Mouse (Mus musculus) left cerebral cortex, postnatal 4 days (tissue): ENCODE results near the gene D11Wsu47e. TPM values are rescaled to one million over a fixed set of nuclear protein-coding genes. Genes with fewer than 3 reads are reported as not detected.
"Not testable (repeated sequence)": the region's sequence is repeated elsewhere in the genome, so short reads cannot be mapped to it uniquely, and the experiment has no call there.

Experiments
- DNase-seq: peaks from one replicate; pipeline ENCODE4 v3.0.0-alpha.2; 2022
- intact Hi-C: fragments of 180-260 bp; cut with DNase I; formaldehyde crosslinking; loops from one replicate; pipeline ENCODE4 v1.15.1; 2025
- total RNA-seq, 2 experiments: library from RNA; stranded (reverse); gene quantifications; 2 replicates each; pipeline ENCODE4 v1.2.3; 2021

The D11Wsu47e gene
- total RNA-seq: 10 to 100 TPM; 19.2 to 19.4 TPM

GRCm38 (mm10) chr11:113683957-113684706 lies at the start of gene D11Wsu47e, which contains the start of gene Fam104a:
D11Wsu47e (plus strand) TSS chr11:113684412.
Fam104a (minus strand) TSS chr11:113684155.
- intact Hi-C loops: no loop called here
- DNase-seq: peak; percentile 95

GRCm38 (mm10) chr11:113634699-113635121 lies 49.5 kb upstream of the D11Wsu47e start:
- DNase-seq: peak; percentile 80
- intact Hi-C loops: no loop called here

DNA sequence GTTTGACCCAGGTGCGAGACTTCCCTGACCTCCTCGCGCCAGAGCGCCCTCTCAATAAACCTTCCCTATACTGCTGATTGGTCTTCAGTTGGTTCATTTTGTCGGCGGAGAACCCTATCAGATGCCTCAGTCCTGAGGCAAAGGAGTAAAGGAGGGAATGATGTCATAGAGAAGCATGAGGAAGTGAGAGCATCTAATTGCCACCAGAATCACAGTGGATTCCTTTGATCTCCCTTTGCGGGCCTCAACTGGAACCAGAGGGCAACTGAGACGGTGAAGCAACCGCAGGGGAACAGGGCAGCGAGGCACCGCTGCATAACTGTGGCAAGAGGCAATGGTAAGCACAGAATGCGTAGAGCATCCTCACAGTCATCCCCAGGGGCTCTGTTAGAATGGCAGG lies 45.5 kb upstream of the D11Wsu47e start:
- DNase-seq: no peak

GRCm38 (mm10) chr11:113645181-113645580 lies 39.0 kb upstream of the D11Wsu47e start:
- DNase-seq: no peak
- intact Hi-C loops: no loop called here

More for the DNA sequence above, 45.5 kb upstream of the D11Wsu47e start:
- intact Hi-C loops: no loop called here

DNA sequence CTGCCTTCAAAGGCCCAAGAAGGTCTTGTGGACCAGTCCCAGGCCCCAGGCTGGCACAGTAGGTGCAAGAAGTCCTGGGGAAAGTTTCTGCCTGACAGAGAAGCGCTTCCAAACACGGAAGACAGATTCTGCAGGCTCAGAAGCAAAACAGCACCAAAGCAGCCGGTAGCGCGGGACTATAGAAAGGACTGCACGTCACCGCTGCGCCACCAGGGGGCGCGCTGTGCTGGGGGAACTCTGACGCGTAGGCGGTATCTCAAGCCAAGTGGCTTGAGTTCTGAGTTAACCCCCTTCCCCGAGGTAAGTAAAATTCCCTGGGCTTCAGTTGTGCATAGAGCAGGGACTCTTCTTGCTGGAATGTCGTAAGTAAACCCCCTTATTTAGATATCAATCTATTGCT lies 36.1 kb upstream of the D11Wsu47e start:
- peak; percentile 91 for DNase-seq
- intact Hi-C loops: no loop called here

DNA sequence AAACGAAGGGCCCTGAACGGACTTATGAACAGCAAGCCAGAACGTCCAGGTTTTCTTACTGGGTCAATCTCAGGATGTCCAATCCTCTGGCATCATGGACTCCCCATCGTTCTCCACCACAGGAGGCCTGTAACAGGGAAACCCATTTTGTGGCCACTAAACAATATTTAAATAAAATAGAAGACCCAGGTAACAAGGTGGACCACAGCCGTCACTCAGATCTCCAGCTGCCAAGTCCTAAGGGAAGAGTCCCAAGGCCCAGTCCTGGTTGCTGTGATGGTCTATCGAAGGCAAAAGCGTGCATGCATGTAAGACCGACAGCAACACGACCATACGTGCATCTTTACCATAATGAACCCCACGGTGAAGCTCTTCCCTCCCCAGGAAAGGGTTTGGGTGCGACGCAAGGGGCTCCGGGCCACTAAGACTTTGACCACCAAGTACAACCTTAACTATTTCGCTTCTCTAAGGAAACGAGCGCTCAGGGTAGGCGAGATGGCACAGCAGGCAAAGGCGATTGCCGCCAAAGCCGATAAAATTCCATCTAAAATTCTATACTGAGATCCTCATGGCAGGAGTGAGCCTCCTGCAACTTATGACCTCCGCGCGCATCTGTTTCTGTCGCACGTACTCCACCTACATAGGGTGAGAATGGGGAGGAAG lies 35.4 kb upstream of the D11Wsu47e start, which contains the start of gene Cog1:
Cog1 (plus strand) TSS at position 480 of the 663 bp plus-strand sequence.
- no peak for DNase-seq
- intact Hi-C loops: no loop called here

- intact Hi-C loops: loop anchor here (10.0 kb wide), 1 partner anchor 475 kb away; no protein-coding TSS in a partner anchor
- DNase-seq: peak; percentile 83
Measured at GRCm38 (mm10) chr11:113649353-113650210, 34.6 kb upstream of the D11Wsu47e start, which contains the start of gene Slc39a11. Slc39a11 (minus strand) TSS chr11:113650079.

- intact Hi-C loops: loop anchor here (10.0 kb wide), 1 partner anchor 477 kb away; no protein-coding TSS in a partner anchor
- peak; percentile 78 for DNase-seq
Measured at GRCm38 (mm10) chr11:113651206-113651906, 32.9 kb upstream of the D11Wsu47e start.

- intact Hi-C loops: loop anchor here (10.0 kb wide), 1 partner anchor 477 kb away; no protein-coding TSS in a partner anchor
- peak; percentile 82 for DNase-seq
Measured at GRCm38 (mm10) chr11:113651907-113652273, 32.3 kb upstream of the D11Wsu47e start.

DNA sequence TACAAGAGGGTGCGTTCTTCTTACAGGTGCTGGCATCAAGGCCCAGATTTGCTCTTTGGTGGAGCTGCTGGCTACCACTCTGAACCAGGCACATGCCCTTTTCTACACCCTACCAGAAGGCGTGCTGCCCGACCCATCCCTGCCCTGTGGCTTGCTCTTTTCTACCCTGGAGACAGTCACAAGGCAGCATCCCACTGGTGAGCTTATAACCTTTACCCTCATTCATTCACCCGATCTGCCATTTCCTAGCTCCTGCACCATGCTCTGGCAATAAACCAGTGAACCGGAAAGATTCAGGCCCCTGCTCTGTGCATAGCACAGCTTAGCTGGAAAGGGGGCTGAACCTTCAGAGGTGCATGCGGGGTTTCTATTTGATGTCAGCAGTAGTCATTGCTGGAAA lies 31.7 kb upstream of the D11Wsu47e start:
- no peak for DNase-seq
- intact Hi-C loops: loop anchor here (10.0 kb wide), 1 partner anchor 478 kb away; no protein-coding TSS in a partner anchor

DNA sequence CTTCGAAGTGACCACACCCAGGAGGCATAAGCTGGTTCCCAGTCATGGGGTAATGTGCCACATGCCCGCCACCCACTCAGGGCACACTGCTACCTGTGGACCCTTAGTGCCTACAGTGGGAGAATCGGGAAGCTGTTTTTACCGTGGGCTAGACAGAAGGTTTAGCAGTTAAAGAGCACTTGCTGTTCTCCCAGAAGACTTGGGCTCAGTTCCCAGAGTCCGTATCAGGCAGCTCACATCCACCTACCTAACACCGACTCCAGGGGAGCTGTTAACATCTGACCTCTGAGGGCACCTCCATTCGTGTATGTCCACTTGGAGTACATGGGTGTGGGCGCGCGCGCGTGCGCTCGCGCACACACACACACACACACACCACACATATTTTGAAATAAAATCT lies 30.1 kb upstream of the D11Wsu47e start:
- DNase-seq: no peak
- intact Hi-C loops: loop anchor here (10.0 kb wide), 1 partner anchor 479 kb away; no protein-coding TSS in a partner anchor

- intact Hi-C loops: loop anchor here (10.0 kb wide), 1 partner anchor 480 kb away; no protein-coding TSS in a partner anchor
- DNase-seq: peak; percentile 71
Measured at GRCm38 (mm10) chr11:113654561-113655270, 29.5 kb upstream of the D11Wsu47e start.

DNA sequence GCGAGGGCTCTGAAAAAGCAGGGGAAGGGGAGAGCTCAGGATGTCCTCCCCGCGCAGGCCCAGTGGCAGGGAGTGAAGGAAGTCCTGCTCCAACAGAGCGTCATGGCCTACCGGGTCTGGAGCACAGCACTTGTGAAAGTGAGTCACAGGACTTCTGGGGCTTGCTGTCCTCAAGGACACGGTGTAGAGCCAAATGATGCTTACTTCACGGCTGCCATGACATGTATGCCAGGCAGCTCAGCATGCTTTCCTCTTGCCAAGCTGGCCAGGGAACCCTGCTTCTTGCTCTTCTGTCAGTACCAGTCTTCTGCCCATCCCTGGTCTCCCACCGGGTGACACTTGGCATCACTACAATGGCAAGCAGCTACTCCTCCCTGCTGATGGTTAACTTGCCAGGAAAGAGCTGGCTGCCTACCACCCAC lies 27.7 kb upstream of the D11Wsu47e start:
- DNase-seq: peak; percentile 96

DNA sequence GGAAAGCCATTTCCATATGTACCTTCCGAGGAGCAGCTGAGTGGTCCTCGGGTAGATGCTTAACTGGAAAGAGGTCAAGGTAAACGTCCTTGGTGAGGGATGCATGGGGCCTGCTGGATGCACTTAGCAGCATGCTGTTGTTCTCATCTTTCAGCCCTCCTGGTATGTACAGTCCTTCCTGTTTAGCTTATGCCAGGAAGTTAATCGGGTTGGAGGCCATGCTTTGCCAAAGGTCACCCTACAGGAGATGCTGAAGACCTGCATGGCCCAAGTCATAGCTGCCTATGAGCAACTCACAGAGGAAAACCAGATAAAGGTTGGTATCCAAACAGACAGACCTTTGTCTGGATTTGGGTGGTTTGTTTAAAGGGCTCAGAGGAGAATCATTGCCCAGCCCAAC lies 27.0 kb upstream of the D11Wsu47e start:
- DNase-seq: no peak
- intact Hi-C loops: loop anchor here (10.0 kb wide), 1 partner anchor 482 kb away; no protein-coding TSS in a partner anchor

More for the DNA sequence above, 27.7 kb upstream of the D11Wsu47e start:
- intact Hi-C loops: loop anchor here (10.0 kb wide), 1 partner anchor 482 kb away; no protein-coding TSS in a partner anchor

GRCm38 (mm10) chr11:113658319-113658718 lies 25.9 kb upstream of the D11Wsu47e start:
- no peak for DNase-seq
- intact Hi-C loops: loop anchor here (10.0 kb wide), 1 partner anchor 484 kb away; no protein-coding TSS in a partner anchor

DNA sequence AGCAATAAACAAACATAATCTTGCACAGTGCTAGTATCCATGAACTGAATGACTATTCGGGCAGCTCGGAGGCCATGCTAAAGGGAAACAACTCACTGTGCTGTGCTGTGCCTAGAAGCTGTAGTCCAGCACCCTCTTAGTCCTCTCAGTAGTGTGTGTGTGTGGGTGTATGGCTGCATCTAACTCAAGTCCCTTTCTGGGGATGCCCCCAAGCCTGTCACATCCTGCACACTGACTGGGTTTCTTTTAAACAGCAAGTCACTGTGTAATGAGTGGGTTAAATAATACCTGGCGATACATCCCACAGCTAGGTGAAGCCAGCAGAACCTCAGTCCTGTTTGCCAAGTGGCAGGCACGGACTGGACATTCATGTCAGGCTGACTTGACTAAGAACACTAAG lies 25.4 kb upstream of the D11Wsu47e start:
- DNase-seq: no peak
- intact Hi-C loops: loop anchor here (10.0 kb wide), 1 partner anchor 484 kb away; no protein-coding TSS in a partner anchor

GRCm38 (mm10) chr11:113660213-113660612 lies 24.0 kb upstream of the D11Wsu47e start:
- intact Hi-C loops, DNase-seq: not testable (repeated sequence)

GRCm38 (mm10) chr11:113660940-113661339 lies 23.3 kb upstream of the D11Wsu47e start:
- DNase-seq: no peak
- intact Hi-C loops: no loop called here
